Mouse (Mus musculus): ENCODE measurements around the gene Prex1. TPM values are rescaled to one million over a fixed set of nuclear protein-coding genes. Genes with fewer than 3 reads are reported as not detected.

Prex1 gene
- polyA plus RNA-seq, 1 experiment from 2014 or later, result 12.0 TPM

DNA sequence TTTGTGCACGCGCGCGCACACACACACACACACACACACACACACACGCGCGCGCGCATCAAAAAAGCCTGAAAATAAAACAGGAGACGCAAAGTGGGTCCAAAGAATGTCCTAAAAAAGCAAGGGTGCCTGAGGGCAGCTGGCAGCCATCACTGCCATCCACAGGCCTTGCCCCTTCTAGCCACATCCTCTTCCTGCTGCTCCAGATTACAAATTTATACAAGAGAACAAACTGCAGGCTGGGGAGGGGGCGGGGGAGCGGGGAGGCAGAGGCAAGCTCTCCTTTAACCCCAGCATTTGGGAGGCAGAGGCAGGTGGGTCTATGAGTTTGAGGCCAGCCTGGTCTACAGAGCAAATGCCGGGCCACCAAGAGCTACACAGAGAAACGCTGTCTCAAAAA lies 42.0 kb downstream of the Prex1 start:
- Histone ChIP-seq H3K36me3 (no peaks in the 10 kb centered on the region), H3K4me2 (no peak overlapping the region), H3K9ac (no peak overlapping the region), H3K4me3 (no peak overlapping the region), H3K4me1 (replicated peaks) (peaks cover 62% of the 10 kb centered on the region), H3K27ac (ENCODE audit: poor library complexity, severe bottlenecking) (no peak overlapping the region), H3K9me3 (replicated peaks) (no peaks in the 10 kb centered on the region), H3K27me3 (replicated peaks) (no peaks in the 10 kb centered on the region)
- WGBS, result 86% methylated on average over 14 of the region's 14 CpGs
- no peak for ATAC-seq (ENCODE audit: insufficient number of reproducible peaks, low FRiP score)

- no peaks in the 10 kb centered on the region for H3K9me3 ChIP-seq (replicated peaks)
- H3K4me1 ChIP-seq (replicated peaks), result peaks cover 62% of the 10 kb centered on the region
- H3K9ac ChIP-seq, result no peak overlapping the region
- WGBS, result 27% methylated on average over 8 of the region's 8 CpGs
- no peak overlapping the region for H3K27ac ChIP-seq (ENCODE audit: poor library complexity, severe bottlenecking)
- H3K4me2 ChIP-seq, result no peak overlapping the region
- H3K4me3 ChIP-seq, result no peak overlapping the region
- H3K36me3 ChIP-seq, result no peaks in the 10 kb centered on the region
- ATAC-seq (ENCODE audit: insufficient number of reproducible peaks, low FRiP score), result no peak
- no peaks in the 10 kb centered on the region for H3K27me3 ChIP-seq (replicated peaks)
Measured at GRCm38 (mm10) chr2:166671019-166671418, 42.6 kb downstream of the Prex1 start.

- Histone ChIP-seq H3K36me3 (no peaks in the 10 kb centered on the region), H3K27ac (ENCODE audit: poor library complexity, severe bottlenecking) (no peak overlapping the region), H3K27me3 (replicated peaks) (no peaks in the 10 kb centered on the region), H3K9ac (no peak overlapping the region), H3K4me3 (no peak overlapping the region), H3K4me2 (no peak overlapping the region), H3K4me1 (replicated peaks) (peaks cover 57% of the 10 kb centered on the region), H3K9me3 (replicated peaks) (no peaks in the 10 kb centered on the region)
- ATAC-seq (ENCODE audit: insufficient number of reproducible peaks, low FRiP score), result no peak
- WGBS, result 78% methylated on average over 9 of the region's 9 CpGs
Measured at GRCm38 (mm10) chr2:166669922-166670321, 43.7 kb downstream of the Prex1 start.

- Histone ChIP-seq H3K27ac (ENCODE audit: poor library complexity, severe bottlenecking) (peak overlapping the region; percentile 68), H3K4me2 (peak overlapping the region; percentile 52), H3K4me3 (no peak overlapping the region), H3K9ac (no peak overlapping the region), H3K36me3 (no peaks in the 10 kb centered on the region), H3K4me1 (replicated peaks) (peaks cover 59% of the 10 kb centered on the region), H3K27me3 (replicated peaks) (no peaks in the 10 kb centered on the region), H3K9me3 (replicated peaks) (no peaks in the 10 kb centered on the region)
- WGBS, result 21% methylated on average over 22 of the region's 22 CpGs
- peak; percentile 43; the same call in 1 of the 2 replicates for ATAC-seq (ENCODE audit: insufficient number of reproducible peaks, low FRiP score)
Measured at GRCm38 (mm10) chr2:166667790-166668695, 45.6 kb downstream of the Prex1 start.

DNA sequence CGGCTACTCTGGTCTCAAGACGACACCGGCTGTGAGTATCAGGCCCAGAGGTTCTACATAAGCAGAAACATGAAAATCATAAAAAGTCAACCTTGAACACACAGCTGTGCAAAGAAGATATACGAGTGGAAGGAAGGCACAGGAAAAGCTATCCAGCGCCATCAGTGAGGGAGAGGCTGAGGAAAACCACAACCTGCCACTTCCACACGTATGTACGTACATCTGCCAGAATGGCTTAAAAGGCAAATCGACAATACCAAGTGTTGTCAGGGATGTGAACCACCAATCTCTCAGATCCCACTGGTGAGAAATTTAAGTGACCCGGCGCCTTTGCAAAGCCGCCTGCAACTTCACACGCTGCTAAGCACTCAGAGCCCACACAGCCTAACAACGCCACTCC lies 47.5 kb downstream of the Prex1 start:
- no peaks in the 10 kb centered on the region for H3K27me3 ChIP-seq (replicated peaks)
- no peak overlapping the region for H3K9ac ChIP-seq
- no peaks in the 10 kb centered on the region for H3K36me3 ChIP-seq
- no peak overlapping the region for H3K4me3 ChIP-seq
- no peak for ATAC-seq (ENCODE audit: insufficient number of reproducible peaks, low FRiP score)
- peaks cover 62% of the 10 kb centered on the region for H3K4me1 ChIP-seq (replicated peaks)
- H3K4me2 ChIP-seq, result no peak overlapping the region
- H3K27ac ChIP-seq (ENCODE audit: poor library complexity, severe bottlenecking), result no peak overlapping the region
- WGBS, result 76% methylated on average over 13 of the region's 13 CpGs
- H3K9me3 ChIP-seq (replicated peaks), result no peaks in the 10 kb centered on the region

GRCm38 (mm10) chr2:166665244-166665922 lies 48.2 kb downstream of the Prex1 start:
- Histone ChIP-seq H3K27ac (ENCODE audit: poor library complexity, severe bottlenecking) (no peak overlapping the region), H3K9ac (no peak overlapping the region), H3K9me3 (replicated peaks) (no peaks in the 10 kb centered on the region), H3K4me2 (no peak overlapping the region), H3K36me3 (no peaks in the 10 kb centered on the region), H3K4me1 (replicated peaks) (peaks cover 57% of the 10 kb centered on the region), H3K27me3 (replicated peaks) (no peaks in the 10 kb centered on the region), H3K4me3 (no peak overlapping the region)
- 62% methylated on average over 6 of the region's 6 CpGs for WGBS
- no peak for ATAC-seq (ENCODE audit: insufficient number of reproducible peaks, low FRiP score)

- H3K27ac ChIP-seq (ENCODE audit: poor library complexity, severe bottlenecking), result no peak overlapping the region
- ATAC-seq (ENCODE audit: insufficient number of reproducible peaks, low FRiP score), result no peak
- no peak overlapping the region for H3K9ac ChIP-seq
- WGBS, result 85% methylated on average over 15 of the region's 15 CpGs
- no peak overlapping the region for H3K4me2 ChIP-seq
- no peaks in the 10 kb centered on the region for H3K36me3 ChIP-seq
- no peaks in the 10 kb centered on the region for H3K9me3 ChIP-seq (replicated peaks)
- no peaks in the 10 kb centered on the region for H3K27me3 ChIP-seq (replicated peaks)
- H3K4me3 ChIP-seq, result no peak overlapping the region
- peaks cover 56% of the 10 kb centered on the region for H3K4me1 ChIP-seq (replicated peaks)
Measured at GRCm38 (mm10) chr2:166664506-166664905, 49.1 kb downstream of the Prex1 start.

GRCm38 (mm10) chr2:166663250-166663961 lies 50.2 kb downstream of the Prex1 start:
- Histone ChIP-seq H3K4me2 (no peak overlapping the region), H3K27ac (ENCODE audit: poor library complexity, severe bottlenecking) (no peak overlapping the region), H3K4me3 (no peak overlapping the region), H3K36me3 (no peaks in the 10 kb centered on the region), H3K9ac (no peak overlapping the region), H3K4me1 (replicated peaks) (peaks cover 52% of the 10 kb centered on the region), H3K27me3 (replicated peaks) (no peaks in the 10 kb centered on the region), H3K9me3 (replicated peaks) (no peaks in the 10 kb centered on the region)
- 85% methylated on average over 9 of the region's 9 CpGs for WGBS
- no peak for ATAC-seq (ENCODE audit: insufficient number of reproducible peaks, low FRiP score)

DNA sequence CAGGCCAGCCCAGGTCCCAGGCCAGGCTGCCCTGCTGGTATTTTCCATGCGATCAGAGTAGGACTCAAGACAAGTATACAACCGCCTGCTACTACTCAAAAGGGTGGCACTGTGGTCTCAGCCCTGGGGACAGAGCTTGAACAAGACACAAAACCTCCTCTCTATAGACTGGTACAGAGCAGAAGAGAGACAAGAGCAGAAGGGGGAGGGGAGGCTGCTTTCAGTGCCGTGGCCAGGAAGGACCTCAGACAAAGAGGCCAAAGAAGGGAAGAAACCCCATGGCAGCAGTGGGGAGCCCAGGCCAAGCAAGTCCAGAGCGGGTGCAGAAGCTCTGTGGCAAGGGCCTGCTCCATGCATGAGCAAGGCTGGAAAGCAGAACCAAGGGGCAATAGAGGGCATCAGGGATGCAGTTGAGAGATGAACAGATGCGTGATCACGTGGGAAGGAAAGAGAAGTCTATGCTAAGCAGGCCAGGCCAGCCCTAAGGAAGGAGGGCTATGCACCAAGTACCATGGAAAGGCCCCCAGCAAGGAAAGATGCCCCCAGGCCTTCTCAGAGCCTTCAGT lies 51.0 kb downstream of the Prex1 start:
- Histone ChIP-seq H3K9ac (no peak overlapping the region), H3K4me3 (no peak overlapping the region), H3K4me1 (replicated peaks) (peaks cover 52% of the 10 kb centered on the region), H3K27me3 (replicated peaks) (no peaks in the 10 kb centered on the region), H3K9me3 (replicated peaks) (no peaks in the 10 kb centered on the region), H3K4me2 (no peak overlapping the region), H3K36me3 (no peaks in the 10 kb centered on the region), H3K27ac (ENCODE audit: poor library complexity, severe bottlenecking) (no peak overlapping the region)
- 74% methylated on average over 6 of the region's 6 CpGs for WGBS
- ATAC-seq (ENCODE audit: insufficient number of reproducible peaks, low FRiP score), result no peak

DNA sequence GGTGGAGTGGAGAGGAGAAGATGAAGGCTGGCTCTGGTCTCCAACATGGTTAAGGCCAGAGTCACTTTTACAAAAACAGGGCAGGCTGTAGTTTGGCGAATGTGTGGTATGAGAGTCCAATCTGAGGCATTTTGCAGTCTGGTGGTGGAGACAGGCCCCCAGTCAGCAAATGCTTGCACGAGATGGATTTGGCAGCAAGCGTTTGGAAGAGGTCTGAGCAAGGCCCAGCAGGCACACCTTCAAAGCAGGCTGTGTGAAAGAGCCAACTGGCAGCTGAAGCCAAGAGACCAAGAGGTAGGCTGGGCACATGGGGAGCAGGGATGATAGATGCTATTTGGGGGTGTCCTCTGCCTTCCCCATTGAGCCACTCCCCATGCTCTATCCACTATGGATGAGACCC lies 51.7 kb downstream of the Prex1 start:
- no peaks in the 10 kb centered on the region for H3K9me3 ChIP-seq (replicated peaks)
- H3K9ac ChIP-seq, result no peak overlapping the region
- no peak overlapping the region for H3K4me2 ChIP-seq
- no peak overlapping the region for H3K4me3 ChIP-seq
- no peaks in the 10 kb centered on the region for H3K36me3 ChIP-seq
- ATAC-seq (ENCODE audit: insufficient number of reproducible peaks, low FRiP score), result no peak
- WGBS, result 49% methylated on average over 3 of the region's 3 CpGs
- H3K4me1 ChIP-seq (replicated peaks), result peaks cover 52% of the 10 kb centered on the region
- no peak overlapping the region for H3K27ac ChIP-seq (ENCODE audit: poor library complexity, severe bottlenecking)
- no peaks in the 10 kb centered on the region for H3K27me3 ChIP-seq (replicated peaks)

- Histone ChIP-seq H3K9me3 (replicated peaks) (no peaks in the 10 kb centered on the region), H3K27me3 (replicated peaks) (no peaks in the 10 kb centered on the region), H3K36me3 (no peaks in the 10 kb centered on the region), H3K9ac (no peak overlapping the region), H3K4me1 (replicated peaks) (peaks cover 51% of the 10 kb centered on the region), H3K4me2 (no peak overlapping the region), H3K4me3 (no peak overlapping the region), H3K27ac (ENCODE audit: poor library complexity, severe bottlenecking) (no peak overlapping the region)
- 78% methylated on average over 12 of the region's 12 CpGs for WGBS
- no peak for ATAC-seq (ENCODE audit: insufficient number of reproducible peaks, low FRiP score)
Measured at GRCm38 (mm10) chr2:166661498-166661897, 52.1 kb downstream of the Prex1 start.
